Mouse (Mus musculus): Measurements from ENCODE around the gene Pdia4. TPM values are rescaled to one million over a fixed set of nuclear protein-coding genes. Genes with fewer than 3 reads are reported as not detected.
"Not testable (repeated sequence)": the region's sequence is repeated elsewhere in the genome, so short reads cannot be mapped to it uniquely, and the experiment has no call there.

The Pdia4 gene
- 136 and 157 TPM in 2 replicates for polyA plus RNA-seq (2014; fragmentation: Nextera tagmentation; extraction: Ambion mirVana)

DNA sequence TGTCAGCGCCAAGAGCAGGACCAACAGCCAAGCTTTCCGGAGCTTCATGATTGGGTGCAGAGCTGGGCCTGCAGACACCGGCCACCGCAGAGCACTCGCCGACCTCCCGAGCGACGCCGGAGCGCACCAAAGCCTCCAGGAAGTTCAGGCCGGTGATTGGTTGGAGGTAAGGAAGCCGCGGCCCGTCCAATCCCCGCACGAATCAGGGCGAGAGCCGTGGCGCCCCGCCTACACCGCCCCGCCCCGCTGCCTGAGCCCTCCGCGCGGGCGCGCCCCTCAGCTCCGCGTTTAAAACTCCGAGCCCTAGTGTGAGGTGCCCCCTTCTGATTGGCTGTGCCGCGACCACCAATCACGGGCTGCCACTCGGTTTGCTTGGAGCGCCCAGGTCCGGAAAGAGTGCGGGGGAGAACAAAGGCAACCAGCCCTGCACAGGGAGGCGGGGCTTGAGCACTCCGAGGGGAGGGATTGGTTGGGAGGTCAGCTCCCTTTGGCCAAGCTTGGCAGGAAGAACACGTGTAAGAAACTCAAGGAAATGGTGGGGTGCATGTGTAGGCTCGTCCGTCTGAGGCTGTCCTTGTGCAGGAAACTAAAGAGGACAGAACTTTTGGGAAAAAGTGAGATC, at the start of gene Pdia4:
TSS of gene Pdia4 (minus strand) at position 174 of the 622 bp plus-strand sequence.
- Histone ChIP-seq H3K27ac (ENCODE audit: low read depth, low read length) (peak within 1 kb of the TSS; percentile 91), H3K4me1 (ENCODE audit: control insufficient read depth, insufficient read depth, low read length) (peaks cover 21% of the 10 kb centered on the region), H3K27me3 (replicated peaks; ENCODE audit: control insufficient read depth, insufficient read depth, low read length) (no peaks in the 10 kb centered on the region), H3K9me3 (replicated peaks; ENCODE audit: control insufficient read depth, low read length) (no peaks in the 10 kb centered on the region), H3K4me2 (ENCODE audit: low read length) (peak within 1 kb of the TSS; percentile 86), H3K36me3 (ENCODE audit: control insufficient read depth, insufficient read depth, low read length) (peaks cover 9% of the 10 kb centered on the region; the same call in 1 of the 2 replicates), H3K4me3 (ENCODE audit: low read depth, low read length) (peak within 1 kb of the TSS; percentile 85), H3K9ac (ENCODE audit: low read length) (peak within 1 kb of the TSS; percentile 91)
- ATAC-seq (peak; percentile 100), DNase-seq (ENCODE audit: low spot score) (peak; percentile 99)
- WGBS = under 1% methylated on average over 43 of the region's 44 CpGs

GRCm38 (mm10) chr6:47857729-47858128, 44.5 kb upstream of the Pdia4 start:
- H3K36me3 ChIP-seq (ENCODE audit: control insufficient read depth, insufficient read depth, low read length) = peaks cover 38% of the 10 kb centered on the region
- ATAC-seq; H3K4me3 ChIP-seq (ENCODE audit: low read depth, low read length); H3K4me2 ChIP-seq (ENCODE audit: low read length); H3K27me3 ChIP-seq (replicated peaks; ENCODE audit: control insufficient read depth, insufficient read depth, low read length); H3K4me1 ChIP-seq (ENCODE audit: control insufficient read depth, insufficient read depth, low read length); DNase-seq (ENCODE audit: low spot score); H3K9ac ChIP-seq (ENCODE audit: low read length); H3K27ac ChIP-seq (ENCODE audit: low read depth, low read length); H3K9me3 ChIP-seq (replicated peaks; ENCODE audit: control insufficient read depth, low read length): not testable (repeated sequence)
- WGBS = 95% methylated on average over 3 of the region's 3 CpGs

DNA sequence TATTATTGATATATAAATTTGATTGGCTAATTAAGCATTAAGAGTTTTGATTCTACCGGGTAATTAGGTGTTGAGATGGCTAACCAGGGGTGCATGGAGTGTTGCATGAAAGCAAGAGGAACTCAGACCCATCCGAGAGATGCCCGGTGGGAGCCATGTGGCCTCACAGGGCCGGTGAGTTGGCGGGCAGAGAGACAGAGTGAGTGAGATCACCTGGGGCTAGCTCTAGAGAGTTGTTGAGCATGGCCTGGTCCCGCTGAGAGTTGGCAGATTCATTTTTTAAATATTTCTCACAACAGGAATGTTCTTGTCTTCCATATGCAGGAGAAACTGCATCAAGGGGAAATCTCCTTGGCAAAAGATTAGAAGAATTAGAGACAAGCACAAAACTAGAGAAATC, 44.0 kb upstream of the Pdia4 start:
- WGBS = 91% methylated on average over 6 of the region's 6 CpGs
- Histone ChIP-seq H3K36me3 (ENCODE audit: control insufficient read depth, insufficient read depth, low read length) (peaks cover 35% of the 10 kb centered on the region), H3K27ac (ENCODE audit: low read depth, low read length) (no peak overlapping the region), H3K4me3 (ENCODE audit: low read depth, low read length) (no peak overlapping the region), H3K27me3 (replicated peaks; ENCODE audit: control insufficient read depth, insufficient read depth, low read length) (no peaks in the 10 kb centered on the region), H3K4me1 (ENCODE audit: control insufficient read depth, insufficient read depth, low read length) (no peaks in the 10 kb centered on the region), H3K9ac (ENCODE audit: low read length) (no peak overlapping the region), H3K4me2 (ENCODE audit: low read length) (no peak overlapping the region), H3K9me3 (replicated peaks; ENCODE audit: control insufficient read depth, low read length) (no peaks in the 10 kb centered on the region)
- ATAC-seq = no peak
- no peak for DNase-seq (ENCODE audit: low spot score)

DNA sequence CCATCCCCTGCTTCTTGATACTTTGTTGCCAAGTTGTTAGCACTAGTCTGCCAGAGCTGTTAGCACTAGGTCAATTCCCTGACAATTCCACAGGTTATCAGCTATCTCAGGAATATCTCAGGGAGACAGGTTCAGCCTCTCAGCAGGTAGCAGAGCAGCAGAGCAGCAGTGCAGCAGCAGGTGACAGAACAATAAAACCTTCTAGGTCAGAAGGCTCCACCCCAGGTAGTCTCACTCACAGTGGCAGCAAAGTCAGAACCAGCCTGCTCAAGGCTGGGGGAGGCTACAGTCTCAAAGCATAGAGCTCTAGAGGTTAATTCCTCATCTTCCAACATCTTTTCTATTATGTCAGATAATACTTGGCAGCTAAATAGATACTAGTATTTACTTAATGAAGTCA, 32.5 kb upstream of the Pdia4 start:
- no peak overlapping the region for H3K4me2 ChIP-seq (ENCODE audit: low read length)
- no peaks in the 10 kb centered on the region for H3K9me3 ChIP-seq (replicated peaks; ENCODE audit: control insufficient read depth, low read length)
- H3K27ac ChIP-seq (ENCODE audit: low read depth, low read length) = no peak overlapping the region
- no peaks in the 10 kb centered on the region for H3K27me3 ChIP-seq (replicated peaks; ENCODE audit: control insufficient read depth, insufficient read depth, low read length)
- peaks cover 19% of the 10 kb centered on the region; the same call in 1 of the 2 replicates for H3K36me3 ChIP-seq (ENCODE audit: control insufficient read depth, insufficient read depth, low read length)
- DNase-seq (ENCODE audit: low spot score) = no peak
- no peaks in the 10 kb centered on the region for H3K4me1 ChIP-seq (ENCODE audit: control insufficient read depth, insufficient read depth, low read length)
- no peak for ATAC-seq
- H3K4me3 ChIP-seq (ENCODE audit: low read depth, low read length) = no peak overlapping the region
- no peak overlapping the region for H3K9ac ChIP-seq (ENCODE audit: low read length)

GRCm38 (mm10) chr6:47842337-47842736, 29.1 kb upstream of the Pdia4 start:
- H3K4me2 ChIP-seq (ENCODE audit: low read length) = no peak overlapping the region
- no peak overlapping the region for H3K9ac ChIP-seq (ENCODE audit: low read length)
- 92% methylated on average over 1 of the region's 1 CpGs for WGBS
- H3K4me1 ChIP-seq (ENCODE audit: control insufficient read depth, insufficient read depth, low read length) = no peaks in the 10 kb centered on the region
- H3K27me3 ChIP-seq (replicated peaks; ENCODE audit: control insufficient read depth, insufficient read depth, low read length) = no peaks in the 10 kb centered on the region
- no peak overlapping the region for H3K27ac ChIP-seq (ENCODE audit: low read depth, low read length)
- H3K4me3 ChIP-seq (ENCODE audit: low read depth, low read length) = no peak overlapping the region
- DNase-seq (ENCODE audit: low spot score) (no peak), ATAC-seq (no peak)
- no peaks in the 10 kb centered on the region for H3K9me3 ChIP-seq (replicated peaks; ENCODE audit: control insufficient read depth, low read length)
- H3K36me3 ChIP-seq (ENCODE audit: control insufficient read depth, insufficient read depth, low read length) = peaks cover 23% of the 10 kb centered on the region; the same call in 1 of the 2 replicates

GRCm38 (mm10) chr6:47841831-47842230, 28.6 kb upstream of the Pdia4 start:
- Histone ChIP-seq H3K27me3 (replicated peaks; ENCODE audit: control insufficient read depth, insufficient read depth, low read length) (no peaks in the 10 kb centered on the region), H3K9ac (ENCODE audit: low read length) (no peak overlapping the region), H3K4me3 (ENCODE audit: low read depth, low read length) (no peak overlapping the region), H3K27ac (ENCODE audit: low read depth, low read length) (no peak overlapping the region), H3K4me2 (ENCODE audit: low read length) (no peak overlapping the region), H3K36me3 (ENCODE audit: control insufficient read depth, insufficient read depth, low read length) (peaks cover 22% of the 10 kb centered on the region; the same call in 1 of the 2 replicates), H3K4me1 (ENCODE audit: control insufficient read depth, insufficient read depth, low read length) (no peaks in the 10 kb centered on the region), H3K9me3 (replicated peaks; ENCODE audit: control insufficient read depth, low read length) (no peaks in the 10 kb centered on the region)
- WGBS = 95% methylated on average over 2 of the region's 2 CpGs
- no peak for DNase-seq (ENCODE audit: low spot score)
- no peak for ATAC-seq

DNA sequence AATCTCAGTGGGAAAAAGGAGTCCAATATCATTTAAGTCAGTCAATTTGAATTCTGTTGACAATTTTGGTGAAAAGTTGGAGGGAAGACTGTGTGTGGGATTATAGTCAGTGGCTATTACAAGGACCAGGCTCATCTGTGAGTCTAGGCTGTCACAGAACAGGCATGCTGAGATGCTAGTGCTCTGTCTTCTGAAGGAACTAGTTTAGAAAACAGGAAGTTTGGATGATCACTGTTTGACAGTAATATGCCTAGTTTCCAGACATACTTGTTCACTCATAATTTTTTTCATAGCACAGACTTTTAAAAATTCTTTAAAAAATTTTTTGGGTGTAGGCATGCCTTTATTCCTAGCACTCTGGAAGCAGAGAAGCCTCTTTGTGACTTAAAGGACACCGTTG, 27.8 kb upstream of the Pdia4 start:
- Histone ChIP-seq H3K4me2 (ENCODE audit: low read length) (no peak overlapping the region), H3K27me3 (replicated peaks; ENCODE audit: control insufficient read depth, insufficient read depth, low read length) (no peaks in the 10 kb centered on the region), H3K9ac (ENCODE audit: low read length) (no peak overlapping the region), H3K27ac (ENCODE audit: low read depth, low read length) (no peak overlapping the region), H3K4me1 (ENCODE audit: control insufficient read depth, insufficient read depth, low read length) (0 out of 2 replicates have a peak, but pooled peaks cover 2% of the 10 kb centered on the region), H3K9me3 (replicated peaks; ENCODE audit: control insufficient read depth, low read length) (no peaks in the 10 kb centered on the region), H3K4me3 (ENCODE audit: low read depth, low read length) (no peak overlapping the region), H3K36me3 (ENCODE audit: control insufficient read depth, insufficient read depth, low read length) (peaks cover 18% of the 10 kb centered on the region; the same call in 1 of the 2 replicates)
- DNase-seq (ENCODE audit: low spot score) (no peak), ATAC-seq (no peak)
- 92% methylated on average over 1 of the region's 1 CpGs for WGBS

DNA sequence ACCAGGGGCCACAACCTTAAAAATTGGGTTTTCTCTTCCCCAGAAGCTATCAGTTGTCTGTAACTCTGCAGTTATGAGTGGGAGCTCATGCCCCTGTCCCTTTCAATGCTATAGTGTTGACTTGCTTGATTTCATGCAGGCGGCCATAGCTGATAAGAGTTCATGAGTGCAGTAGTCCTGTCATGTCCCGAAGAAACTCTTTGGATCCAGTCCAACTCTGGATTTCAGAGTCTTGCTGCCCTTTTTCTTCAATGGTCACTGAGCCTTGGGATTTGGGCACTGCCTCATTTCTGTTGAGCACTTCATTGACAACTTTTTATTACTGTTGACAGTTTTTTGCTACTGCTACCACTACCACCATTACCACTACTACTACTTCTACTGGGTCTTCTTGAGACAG, 24.4 kb upstream of the Pdia4 start:
- Histone ChIP-seq H3K4me3 (ENCODE audit: low read depth, low read length) (no peak overlapping the region), H3K9ac (ENCODE audit: low read length) (no peak overlapping the region), H3K4me2 (ENCODE audit: low read length) (no peak overlapping the region), H3K4me1 (ENCODE audit: control insufficient read depth, insufficient read depth, low read length) (0 out of 2 replicates have a peak, but pooled peaks cover 2% of the 10 kb centered on the region), H3K27ac (ENCODE audit: low read depth, low read length) (no peak overlapping the region), H3K36me3 (ENCODE audit: control insufficient read depth, insufficient read depth, low read length) (peaks cover 12% of the 10 kb centered on the region; the same call in 1 of the 2 replicates), H3K27me3 (replicated peaks; ENCODE audit: control insufficient read depth, insufficient read depth, low read length) (no peaks in the 10 kb centered on the region), H3K9me3 (replicated peaks; ENCODE audit: control insufficient read depth, low read length) (no peaks in the 10 kb centered on the region)
- ATAC-seq (no peak), DNase-seq (ENCODE audit: low spot score) (no peak)
- 83% methylated on average over 2 of the region's 2 CpGs for WGBS

- Histone ChIP-seq H3K36me3 (ENCODE audit: control insufficient read depth, insufficient read depth, low read length) (peaks cover 4% of the 10 kb centered on the region; the same call in 1 of the 2 replicates), H3K27me3 (replicated peaks; ENCODE audit: control insufficient read depth, insufficient read depth, low read length) (no peaks in the 10 kb centered on the region), H3K4me2 (ENCODE audit: low read length) (peak overlapping the region; percentile 75), H3K4me3 (ENCODE audit: low read depth, low read length) (peak overlapping the region; percentile 90), H3K9me3 (replicated peaks; ENCODE audit: control insufficient read depth, low read length) (no peaks in the 10 kb centered on the region), H3K9ac (ENCODE audit: low read length) (peak overlapping the region; percentile 95), H3K27ac (ENCODE audit: low read depth, low read length) (peak overlapping the region; percentile 96), H3K4me1 (ENCODE audit: control insufficient read depth, insufficient read depth, low read length) (0 out of 2 replicates have a peak, but pooled peaks cover 2% of the 10 kb centered on the region)
- ATAC-seq = peak; percentile 83
- under 1% methylated on average over 49 of the region's 49 CpGs for WGBS
- peak; percentile 75 for DNase-seq (ENCODE audit: low spot score)
Measured at GRCm38 (mm10) chr6:47835984-47836521, 22.8 kb upstream of the Pdia4 start.

Data from forebrain, embryonic 14.5 days (tissue).